Comparison of ENCODE assay signal across 25 mouse cellular contexts in genomic region chr4:130958812-130959211, GRCm38 (mm10). TPM values are rescaled to one million over a fixed set of nuclear protein-coding genes. Genes with fewer than 3 reads are reported as not detected.
DNase-seq lines count a peak whose midpoint lies in the region; ATAC-seq and TF ChIP-seq lines count a peak whose summit lies in the region.
"Had no signal": no experiment of that assay in that cellular context is flagged by ENCODE, and none has a peak within 500 bp of the region (broad histone marks: within the 10 kb centered on the region; RNA-seq: fewer than 3 reads in every experiment).

No protein-coding gene starts in this region.

- H3K27me3 ChIP-seq in heart, embryonic 12.5 days (replicated peaks) = peaks cover 26% of the 10 kb centered on the region

- intact Hi-C loops in gastrocnemius, adult 2 months (cut with DNase I) = no loop called here

- H3K4me1 ChIP-seq in heart, embryonic 12.5 days (replicated peaks) = no peaks in the 10 kb centered on the region

- no peak overlapping the region for H3K4me2 ChIP-seq in heart, embryonic 12.5 days

- WGBS in heart, embryonic 12.5 days = 64% methylated on average over 5 of the region's 5 CpGs

- no peak overlapping the region for H3K4me3 ChIP-seq in gastrocnemius, adult 2 months
- H3K4me3 ChIP-seq in heart, embryonic 12.5 days = no peak overlapping the region

- no peaks in the 10 kb centered on the region for H3K9me3 ChIP-seq in heart, embryonic 12.5 days (replicated peaks)
- H3K9me3 ChIP-seq: G1E had no signal

- no peak for TF ChIP-seq CTCF in gastrocnemius, adult 2 months (IDR thresholded peaks at IDR 0.05)

- peak; percentile 16 for DNase-seq in gastrocnemius, adult 2 months
- DNase-seq in gastrocnemius, postnatal 25 days = no peak
- DNase-seq in heart, adult 11 months = peak; percentile 85
- peak; percentile 49 for DNase-seq in testis, postnatal 14 days (ENCODE audit: low spot score)
- DNase-seq in testis, postnatal 10 days (ENCODE audit: low spot score) = no peak
- DNase-seq in urinary bladder, postnatal 14 days (ENCODE audit: low spot score) = peak; percentile 50
- no peak for DNase-seq in urinary bladder, postnatal 10 days (ENCODE audit: low spot score)
- DNase-seq: adrenal gland, adult 2 months; adrenal gland, adult 8-10 months; adrenal gland, postnatal 10 days; adrenal gland, postnatal 14 days; adrenal gland, postnatal 25 days; adrenal gland, postnatal 36 days; B cell, adult 2 months; cerebellum, adult 11 months; cerebellum, adult 11-12 months had no signal

- no peak overlapping the region for H3K9ac ChIP-seq in heart, embryonic 12.5 days

- H3K27ac ChIP-seq in gastrocnemius, adult 2 months = no peak overlapping the region
- no peak overlapping the region for H3K27ac ChIP-seq in heart, embryonic 12.5 days (ENCODE audit: poor library complexity, severe bottlenecking)

- H3K36me3 ChIP-seq in heart, embryonic 12.5 days = no peaks in the 10 kb centered on the region
- H3K36me3 ChIP-seq: G1E had no signal

- ATAC-seq in heart, embryonic 12.5 days (ENCODE audit: insufficient number of reproducible peaks, low FRiP score) = no peak
- ATAC-seq: activated CD4-positive, CD25-positive, alpha-beta regulatory T cell, adult 4 months; CD4-positive, CD25-positive, alpha-beta regulatory T cell, adult 4 months; Patski had no signal

RNA-seq across cellular contexts. Expression of gene Matn1, which starts 14.6 kb away (rescaled TPM):
- not detected for total RNA-seq in gastrocnemius, adult 2 months (2021)
- total RNA-seq in gastrocnemius, postnatal 25 days (2021) = not detected
- 0.08 TPM in 1 of 2 replicates, not detected in the other for polyA plus RNA-seq in heart, embryonic 12.5 days (2016; fragmentation: Nextera tagmentation; extraction: Ambion mirVana)
- total RNA-seq: adrenal gland, adult 18-20 months; adrenal gland, adult 2 months; adrenal gland, adult 8-10 months; adrenal gland, postnatal 10 days; adrenal gland, postnatal 14 days; adrenal gland, postnatal 25 days; adrenal gland, postnatal 36 days; adrenal gland, postnatal 4 days; MEL had no signal
- polyA plus RNA-seq: adrenal gland, adult 2 months; C2C12; CD4-positive, CD25-positive, alpha-beta regulatory T cell, adult 4 months; Patski had no signal

RNA-seq across cellular contexts. Expression of gene Laptm5, which starts 45.9 kb away (rescaled TPM):
- 1 to 10 TPM; 2.5 to 5.3 TPM for total RNA-seq in gastrocnemius, adult 2 months (2021)
- 1 to 10 TPM; 3.1 to 6.7 TPM for total RNA-seq in gastrocnemius, postnatal 25 days (2021)
- polyA plus RNA-seq in heart, embryonic 12.5 days (2016; fragmentation: Nextera tagmentation; extraction: Ambion mirVana) = 13.7 and 16.0 TPM in 2 replicates
- polyA plus RNA-seq: Patski had no signal

Comparison
In these comparisons a context has a peak if more than half of its experiments do, and no peak if none do; other contexts are left out.
1. DNase-seq: peak in gastrocnemius, adult 2 months (single experiment), heart, adult 11 months (single experiment), testis, postnatal 14 days (single experiment) and urinary bladder, postnatal 14 days (single experiment); none in gastrocnemius, postnatal 25 days (single experiment), testis, postnatal 10 days (single experiment) and urinary bladder, postnatal 10 days (single experiment).